Mouse (Mus musculus) MEL (cell line): ENCODE data around the gene Ppp1r3d. TPM values are rescaled to one million over a fixed set of nuclear protein-coding genes. Genes with fewer than 3 reads are reported as not detected.
A peak's percentile ranks its signal among the peaks of the same experiment; 100 is the strongest.

Source experiments
- DNase-seq: peaks from one replicate; pipeline ENCODE4 v3.0.0; 2011; ENCODE audit warnings: low read depth, low spot score
- H3K27ac ChIP-seq: 2 replicates; pipeline ENCODE4 v1.5.1; 2012; ENCODE audit warnings: low read depth, mild to moderate bottlenecking, control low read depth, low read length, moderate library complexity; ENCODE audit not compliant: control insufficient read depth
- H3K27me3 ChIP-seq, 2 experiments: fragments of 150-350 bp in 1 of 2; sonication (generic) in 1 of 2; 2 replicates each; pipeline ENCODE4 v1.6.1; 2012; ENCODE audit warnings: low read length in 2 of 2, mild to moderate bottlenecking in 2 of 2, improper control_type of control experiment in 1 of 2, moderate library complexity in 1 of 2; ENCODE audit not compliant: insufficient read depth in 2 of 2, control insufficient read depth in 1 of 2
- H3K36me3 ChIP-seq, 2 experiments: 2 replicates each; pipeline ENCODE4 v1.6.1; 2012 to 2014; ENCODE audit warnings: low read length in 2 of 2, improper control_type of control experiment in 1 of 2, inconsistent platforms in 1 of 2, mild to moderate bottlenecking in 1 of 2; ENCODE audit not compliant: insufficient read depth in 2 of 2, control insufficient read depth in 1 of 2
- H3K4me1 ChIP-seq, 2 experiments: fragments of 150-350 bp in 1 of 2; sonication (generic) in 1 of 2; 2 replicates each; pipeline ENCODE4 v1.6.1; 2012; ENCODE audit warnings: low read length in 2 of 2, improper control_type of control experiment in 1 of 2, mild to moderate bottlenecking in 1 of 2; ENCODE audit not compliant: insufficient read depth in 2 of 2, control insufficient read depth in 1 of 2
- H3K4me3 ChIP-seq, 2 experiments: fragments of 150-350 bp in 1 of 2; sonication (generic) in 1 of 2; 2 replicates each; pipeline ENCODE4 v1.5.1; 2012; ENCODE audit warnings: low read depth in 2 of 2, low read length in 2 of 2, mild to moderate bottlenecking in 2 of 2, moderate library complexity in 2 of 2, control low read depth in 1 of 2, improper control_type of control experiment in 1 of 2; ENCODE audit not compliant: control insufficient read depth in 1 of 2, insufficient read depth in 1 of 2
- H3K79me2 ChIP-seq: 2 replicates; pipeline ENCODE4 v1.6.1; 2012; ENCODE audit warnings: mild to moderate bottlenecking, low read length, moderate library complexity; ENCODE audit not compliant: control insufficient read depth, poor library complexity, insufficient read depth
- H3K9ac ChIP-seq: 2 replicates; pipeline ENCODE4 v1.6.1; 2012; ENCODE audit warnings: low read depth, mild to moderate bottlenecking, control low read depth, low read length, moderate library complexity; ENCODE audit not compliant: control insufficient read depth, poor library complexity, severe bottlenecking
- H3K9me3 ChIP-seq: fragments of 150-350 bp; sonication (generic); replicated peaks from 2 replicates; pipeline ENCODE4 v1.6.1; 2012; ENCODE audit warnings: mild to moderate bottlenecking, low read length, improper control_type of control experiment, moderate library complexity; ENCODE audit not compliant: insufficient read depth
- CTCF ChIP-seq, 3 experiments: IDR thresholded peaks in 2 of 3; conservative IDR thresholded peaks in 1 of 3; 2 replicates each; pipeline ENCODE4 v1.5.1; 2011 to 2012; ENCODE audit warnings: low read length in 3 of 3, low read depth in 2 of 3, mild to moderate bottlenecking in 2 of 3, improper control_type of control experiment in 1 of 3, inconsistent platforms in 1 of 3, mixed read lengths in 1 of 3, moderate library complexity in 1 of 3; ENCODE audit not compliant: control insufficient read depth in 1 of 3, insufficient read depth in 1 of 3, poor library complexity in 1 of 3, severe bottlenecking in 1 of 3
- E2F4 ChIP-seq: IDR thresholded peaks from 2 replicates; pipeline ENCODE4 v1.6.1; 2011; ENCODE audit warnings: low read depth, low read length, improper control_type of control experiment, borderline replicate concordance
- HCFC1 ChIP-seq: IDR thresholded peaks from 2 replicates; pipeline ENCODE4 v1.6.1; 2012; ENCODE audit warnings: low read depth, mild to moderate bottlenecking, inconsistent platforms, low read length, improper control_type of control experiment, moderate library complexity
- JUND ChIP-seq: IDR thresholded peaks from 2 replicates; pipeline ENCODE4 v1.6.1; 2011; ENCODE audit warnings: low read depth, mild to moderate bottlenecking, improper control_type of control experiment, low read length
- MAX ChIP-seq: IDR thresholded peaks from 2 replicates; pipeline ENCODE4 v1.6.1; 2011; ENCODE audit warnings: low read length, improper control_type of control experiment
- UBTF ChIP-seq: IDR thresholded peaks from 2 replicates; pipeline ENCODE4 v1.6.1; 2012; ENCODE audit warnings: low read depth, mild to moderate bottlenecking, inconsistent platforms, low read length, improper control_type of control experiment, moderate library complexity, borderline replicate concordance; ENCODE audit not compliant: insufficient read depth
- ZC3H11A ChIP-seq: IDR thresholded peaks from 2 replicates; pipeline ENCODE4 v1.6.1; 2012; ENCODE audit warnings: low read depth, mild to moderate bottlenecking, inconsistent platforms, low read length, improper control_type of control experiment
- ZMIZ1 ChIP-seq: IDR thresholded peaks from 2 replicates; pipeline ENCODE4 v1.6.1; 2012; ENCODE audit warnings: low read depth, mild to moderate bottlenecking, inconsistent platforms, low read length, improper control_type of control experiment, moderate library complexity
- polyA plus RNA-seq, 2 experiments: library from polyadenylated mRNA; stranded (reverse) in 1 of 2; unstranded in 1 of 2; fragments of >175 nt in 1 of 2; fragments of >200 nt in 1 of 2; gene quantifications; 2 replicates each; pipeline versions ENCODE4 v1.2.1 to v1.2.4; 2012; ENCODE audit warnings: low replicate concordance in 2 of 2, low read depth in 1 of 2; ENCODE audit not compliant: insufficient read length in 2 of 2, insufficient read depth in 1 of 2, missing spikeins in 1 of 2
- total RNA-seq: library from RNA; depleted of rRNA; stranded (reverse); fragments of 300-350 nt; gene quantifications from 2 replicates; pipeline ENCODE4 v1.2.3, GENCODE M21; 2012; rRNA removed

The Ppp1r3d gene
- total and polyA plus RNA-seq, 3 experiments = not detected

DNA sequence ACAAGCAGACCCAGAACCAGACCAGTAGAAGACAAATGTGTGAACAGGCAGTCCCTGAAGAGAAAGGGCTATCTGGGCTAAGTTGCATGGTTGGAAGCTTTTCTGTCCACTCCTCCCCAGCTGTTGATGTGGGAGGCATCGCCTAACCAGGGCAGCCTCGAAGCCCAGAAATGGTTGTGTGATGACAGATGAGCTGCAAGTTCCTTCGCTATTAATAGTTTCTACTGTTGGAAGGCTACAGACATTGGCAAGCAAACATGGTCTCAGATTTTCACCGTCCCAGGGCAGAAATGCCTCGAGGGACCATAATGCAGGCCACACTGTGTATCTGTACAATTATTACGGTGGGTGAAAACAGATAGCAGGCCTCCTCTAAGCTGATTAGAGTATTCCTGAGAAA lies 1.7 kb downstream of the Ppp1r3d start (continued):
- TF ChIP-seq UBTF = no peak

DNA sequence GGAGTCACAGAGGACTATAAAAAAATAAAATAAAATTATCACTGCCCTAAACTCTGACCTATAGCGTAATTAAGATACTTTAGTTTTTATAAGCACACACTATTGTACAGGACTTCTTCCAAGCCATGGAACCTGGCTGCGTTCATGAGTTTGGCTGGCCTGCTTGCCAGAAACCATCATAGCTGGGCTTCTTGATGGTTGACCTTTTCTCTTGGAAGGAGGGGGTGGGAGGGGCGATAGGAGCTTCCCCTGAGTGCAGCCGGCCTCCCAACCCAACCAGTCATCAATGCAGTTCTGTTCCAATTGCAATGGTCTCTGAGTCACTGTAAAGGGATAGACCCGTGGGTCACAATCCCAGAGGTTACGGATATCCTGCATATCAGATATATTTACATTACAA lies 4.0 kb downstream of the Ppp1r3d start:
- no peak for DNase-seq
- Histone ChIP-seq H3K27ac (no peak overlapping the region), H3K9me3 (no peaks in the 10 kb centered on the region), H3K4me1 (no peaks in the 10 kb centered on the region), H3K27me3 (no peaks in the 10 kb centered on the region), H3K36me3 (no peaks in the 10 kb centered on the region), H3K79me2 (no peaks in the 10 kb centered on the region), H3K4me3 (no peak overlapping the region), H3K9ac (no peak overlapping the region)
- TF ChIP-seq UBTF (no peak), ZC3H11A (no peak)

DNA sequence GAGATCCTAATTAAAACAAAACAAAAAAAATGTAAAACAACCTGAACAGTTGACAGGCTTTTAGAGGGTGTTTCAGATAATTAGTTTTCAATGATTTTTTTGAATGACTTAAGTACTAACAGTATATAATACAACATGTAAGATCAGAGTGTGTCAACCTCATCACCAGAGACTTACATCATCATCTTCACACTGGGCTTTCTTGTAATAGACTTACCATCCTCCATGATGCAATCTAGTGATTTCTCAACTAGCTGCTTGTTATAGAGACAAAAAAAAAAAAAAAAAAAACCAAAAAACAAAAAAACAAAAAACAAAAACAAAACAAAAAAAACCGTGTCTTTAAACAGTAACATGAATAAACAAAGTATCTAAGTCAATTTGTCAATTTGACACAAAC lies 5.2 kb downstream of the Ppp1r3d start:
- H3K79me2 ChIP-seq = no peaks in the 10 kb centered on the region
- no peaks in the 10 kb centered on the region for H3K27me3 ChIP-seq
- H3K4me3 ChIP-seq = no peak overlapping the region
- H3K4me1 ChIP-seq = no peaks in the 10 kb centered on the region
- H3K27ac ChIP-seq = no peak overlapping the region
- no peak for TF ChIP-seq ZMIZ1
- TF ChIP-seq JUND = no peak
- TF ChIP-seq HCFC1 = no peak
- TF ChIP-seq MAX = no peak
- no peaks in the 10 kb centered on the region for H3K36me3 ChIP-seq
- H3K9me3 ChIP-seq = no peaks in the 10 kb centered on the region
- DNase-seq = no peak
- no peak overlapping the region for H3K9ac ChIP-seq

GRCm38 (mm10) chr2:178407053-178407815 lies 7.0 kb downstream of the Ppp1r3d start, which contains the start of gene Sycp2:
Gene Sycp2, minus strand, starts transcription at chr2:178407685.
- no peaks in the 10 kb centered on the region for H3K27me3 ChIP-seq
- H3K36me3 ChIP-seq = no peaks in the 10 kb centered on the region
- no peak within 1 kb of the TSS for H3K4me3 ChIP-seq
- no peak within 1 kb of the TSS for H3K27ac ChIP-seq
- no peaks in the 10 kb centered on the region for H3K79me2 ChIP-seq
- no peaks in the 10 kb centered on the region for H3K4me1 ChIP-seq
- H3K9ac ChIP-seq = no peak within 1 kb of the TSS
- TF ChIP-seq CTCF (IDR thresholded peaks at IDR 0.05 in 2 of 3, conservative IDR thresholded peaks at IDR 0.05 in 1 of 3; ENCODE audit: control insufficient read depth in 1 of 3, insufficient read depth in 1 of 3, low read depth in 2 of 3, low read length in 3 of 3, poor library complexity in 1 of 3, severe bottlenecking in 1 of 3) (peak in 2 of 3 experiments; percentile 15 to 28; a peak in 2 of 6 replicates), E2F4 (no peak)
- TF ChIP-seq, all 39 proteins: peak for 1
- no peak for DNase-seq
- no peaks in the 10 kb centered on the region for H3K9me3 ChIP-seq

Other genes starting within 250 kb of the Ppp1r3d start
- gene Sycp2, start 6.8 kb downstream of the Ppp1r3d start, total RNA-seq = not detected in 2 replicates
- gene Sycp2, start 6.8 kb downstream of the Ppp1r3d start, polyA plus RNA-seq = not detected
- not detected in 2 replicates for gene Fam217b, start 52 bp upstream of the Ppp1r3d start, total RNA-seq
- gene Fam217b, start 52 bp upstream of the Ppp1r3d start, polyA plus RNA-seq = not detected
- not detected in 2 replicates for gene Cdh26, start 16.1 kb upstream of the Ppp1r3d start, total RNA-seq
- gene Cdh26, start 16.1 kb upstream of the Ppp1r3d start, polyA plus RNA-seq = not detected